Mouse (Mus musculus) neural tube, embryonic 15.5 days (tissue): ENCODE results near the gene Tnk1. TPM values are rescaled to one million over a fixed set of nuclear protein-coding genes. Genes with fewer than 3 reads are reported as not detected.
"Not testable (repeated sequence)": the region's sequence is repeated elsewhere in the genome, so short reads cannot be mapped to it uniquely, and the experiment has no call there.

Source experiments
- ATAC-seq: fragments of 200-750 bp; cut with Nextera tagmentation; 2 replicates; pipeline ENCODE4 v1.8.0; 2017; ENCODE audit warnings: mild to moderate bottlenecking, moderate TSS enrichment, moderate library complexity; ENCODE audit not compliant: low FRiP score
- H3K27ac ChIP-seq: fragments of 300-500 bp; sonication (generic); replicated peaks from 2 replicates; pipeline ENCODE4 v1.5.1; 2015; ENCODE audit warnings: mild to moderate bottlenecking, inconsistent platforms
- H3K27me3 ChIP-seq: fragments of 300-500 bp; sonication (generic); replicated peaks from 2 replicates; pipeline ENCODE4 v1.6.1; 2015; ENCODE audit warnings: inconsistent platforms
- H3K36me3 ChIP-seq: fragments of 300-500 bp; sonication (generic); 2 replicates; pipeline ENCODE4 v1.6.1; 2015; ENCODE audit warnings: inconsistent platforms
- H3K4me1 ChIP-seq: fragments of 300-500 bp; sonication (generic); 2 replicates; pipeline ENCODE4 v1.6.1; 2015; ENCODE audit warnings: inconsistent platforms
- H3K4me2 ChIP-seq: fragments of 300-500 bp; sonication (generic); 2 replicates; pipeline ENCODE4 v1.6.1; 2015; ENCODE audit warnings: inconsistent platforms, mild to moderate bottlenecking, moderate library complexity
- H3K4me3 ChIP-seq: fragments of 300-500 bp; sonication (generic); replicated peaks from 2 replicates; pipeline ENCODE4 v1.5.1; 2015; ENCODE audit warnings: mild to moderate bottlenecking, inconsistent platforms
- H3K9ac ChIP-seq: fragments of 300-500 bp; sonication (generic); replicated peaks from 2 replicates; pipeline ENCODE4 v1.6.1; 2015; ENCODE audit warnings: mild to moderate bottlenecking, inconsistent platforms
- H3K9me3 ChIP-seq: fragments of 300-500 bp; sonication (generic); replicated peaks from 2 replicates; pipeline ENCODE4 v1.6.1; 2016; ENCODE audit warnings: inconsistent platforms
- WGBS: fragments of 180-500 bp; shearing (Covaris S2); methylation state at CpG from one replicate; pipeline ENCODE4 v1.1.7; 2015; ENCODE audit warnings: mixed read lengths; 5-methylcytosine and 5-hydroxymethylcytosine counted together
- polyA plus RNA-seq: library from polyadenylated mRNA; unstranded; fragments of >200 nt; fragmentation: Nextera tagmentation; extraction: Ambion mirVana; gene quantifications from 2 replicates; pipeline ENCODE4 v1.2.1, GENCODE M21; 2015

Gene Tnk1
- polyA plus RNA-seq, 1 experiment from 2014 or later = 0.19 TPM

GRCm38 (mm10) chr11:69878399-69878798 is 19.9 kb upstream of the Tnk1 start:
- Histone ChIP-seq H3K27me3 (peaks cover 8% of the 10 kb centered on the region; the same call in 1 of the 2 replicates), H3K27ac (no peak overlapping the region), H3K4me2 (no peak overlapping the region), H3K9ac (no peak overlapping the region), H3K36me3 (no peaks in the 10 kb centered on the region), H3K9me3 (no peaks in the 10 kb centered on the region), H3K4me1 (peaks cover 39% of the 10 kb centered on the region), H3K4me3 (no peak overlapping the region)
- no peak for ATAC-seq
- 82% methylated on average over 3 of the region's 3 CpGs for WGBS

DNA sequence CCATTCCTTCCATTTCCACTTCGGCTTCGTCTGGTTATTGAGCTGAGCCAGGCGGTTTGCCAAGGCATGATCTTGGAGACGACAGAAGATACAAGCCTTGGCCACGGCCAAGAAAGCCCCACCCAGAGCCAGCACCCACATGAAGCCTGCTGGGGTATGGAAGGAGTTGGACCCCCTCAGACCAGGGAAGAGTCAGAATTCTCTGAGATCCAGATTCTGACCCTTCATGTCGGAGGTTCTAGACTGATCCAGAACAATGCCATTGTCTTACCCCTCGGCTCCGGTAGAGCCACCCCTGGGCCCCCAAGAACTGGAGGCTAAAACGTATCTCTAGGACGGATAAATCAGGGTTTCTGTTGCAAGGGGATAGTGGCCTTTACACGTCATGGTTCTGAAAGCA is 19.3 kb upstream of the Tnk1 start, which contains the start of gene Tmem95:
Tmem95 (minus strand) TSS at position 141 of the 400 bp plus-strand sequence.
- H3K36me3 ChIP-seq = no peaks in the 10 kb centered on the region
- no peak for ATAC-seq
- peak within 1 kb of the TSS; percentile 14; the same call in 1 of the 2 replicates for H3K4me3 ChIP-seq
- H3K9ac ChIP-seq = no peak within 1 kb of the TSS
- peaks cover 8% of the 10 kb centered on the region; the same call in 1 of the 2 replicates for H3K27me3 ChIP-seq
- H3K4me1 ChIP-seq = peaks cover 39% of the 10 kb centered on the region
- no peaks in the 10 kb centered on the region for H3K9me3 ChIP-seq
- WGBS = 89% methylated on average over 11 of the region's 11 CpGs
- H3K4me2 ChIP-seq = peak within 1 kb of the TSS; percentile 41
- H3K27ac ChIP-seq = no peak within 1 kb of the TSS

DNA sequence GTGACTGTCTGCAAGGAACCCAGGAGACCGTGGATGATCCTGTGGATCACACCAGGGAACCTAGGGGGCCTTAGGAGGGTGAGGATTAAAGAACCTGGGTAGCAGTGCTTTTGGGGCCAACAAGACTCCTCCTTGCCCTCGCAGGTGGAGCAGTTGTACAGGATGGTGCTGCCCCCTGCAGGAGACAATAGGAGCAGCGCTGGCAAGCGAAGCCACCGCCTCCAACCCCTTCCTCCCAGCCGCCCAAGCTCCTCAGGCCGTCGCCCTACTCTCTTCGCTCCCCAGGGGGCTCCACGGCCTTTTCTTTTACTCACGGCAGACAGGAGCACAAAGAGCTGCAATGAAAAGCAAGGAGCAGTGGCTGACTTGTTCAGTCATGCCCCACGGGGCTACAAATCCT is 18.3 kb upstream of the Tnk1 start:
- H3K9ac ChIP-seq = no peak overlapping the region
- H3K27ac ChIP-seq = no peak overlapping the region
- H3K4me1 ChIP-seq = peaks cover 38% of the 10 kb centered on the region
- peak; percentile 37; the same call in 1 of the 2 replicates for ATAC-seq
- no peaks in the 10 kb centered on the region for H3K9me3 ChIP-seq
- H3K4me2 ChIP-seq = peak overlapping the region; percentile 41
- peaks cover 8% of the 10 kb centered on the region; the same call in 1 of the 2 replicates for H3K27me3 ChIP-seq
- 3% methylated on average over 12 of the region's 12 CpGs for WGBS
- H3K36me3 ChIP-seq = no peaks in the 10 kb centered on the region
- peak overlapping the region; percentile 14; the same call in 1 of the 2 replicates for H3K4me3 ChIP-seq

GRCm38 (mm10) chr11:69876186-69876585 is 17.7 kb upstream of the Tnk1 start:
- no peak for ATAC-seq
- no peak overlapping the region for H3K27ac ChIP-seq
- no peaks in the 10 kb centered on the region for H3K9me3 ChIP-seq
- 72% methylated on average over 7 of the region's 7 CpGs for WGBS
- no peak overlapping the region for H3K4me3 ChIP-seq
- peaks cover 8% of the 10 kb centered on the region; the same call in 1 of the 2 replicates for H3K27me3 ChIP-seq
- no peak overlapping the region for H3K9ac ChIP-seq
- H3K4me1 ChIP-seq = peaks cover 32% of the 10 kb centered on the region
- no peaks in the 10 kb centered on the region for H3K36me3 ChIP-seq
- H3K4me2 ChIP-seq = no peak overlapping the region

GRCm38 (mm10) chr11:69872451-69872850 is 13.9 kb upstream of the Tnk1 start:
- H3K27ac ChIP-seq = no peak overlapping the region
- H3K27me3 ChIP-seq = no peaks in the 10 kb centered on the region
- WGBS = 79% methylated on average over 4 of the region's 4 CpGs
- H3K9ac ChIP-seq = no peak overlapping the region
- H3K9me3 ChIP-seq = no peaks in the 10 kb centered on the region
- no peak for ATAC-seq
- no peaks in the 10 kb centered on the region for H3K36me3 ChIP-seq
- peaks cover 5% of the 10 kb centered on the region for H3K4me1 ChIP-seq
- H3K4me3 ChIP-seq = no peak overlapping the region
- H3K4me2 ChIP-seq = no peak overlapping the region

DNA sequence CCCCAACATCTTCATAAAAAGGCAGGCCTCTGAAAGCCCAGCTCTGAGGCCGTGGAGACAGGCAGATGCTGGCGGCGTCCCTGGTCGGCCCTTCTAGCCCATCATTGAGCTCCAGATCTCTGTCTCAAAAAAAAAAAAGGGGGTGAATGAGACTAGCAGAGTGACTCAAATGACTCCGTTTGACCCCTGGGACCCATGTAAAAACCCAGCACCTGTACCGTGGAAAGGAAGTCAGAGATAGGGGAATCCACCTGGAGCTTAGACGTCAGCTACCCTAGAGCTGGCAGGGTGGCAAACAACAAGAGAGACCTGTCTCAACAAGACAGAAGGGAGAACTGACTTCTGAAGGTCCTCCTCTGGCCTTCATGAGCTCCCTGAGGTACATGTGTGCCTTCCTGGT is 13.3 kb upstream of the Tnk1 start:
- no peak overlapping the region for H3K4me2 ChIP-seq
- no peak for ATAC-seq
- H3K27me3 ChIP-seq = no peaks in the 10 kb centered on the region; the same call in 1 of the 2 replicates
- WGBS = 92% methylated on average over 7 of the region's 7 CpGs
- no peak overlapping the region for H3K4me3 ChIP-seq
- peaks cover 2% of the 10 kb centered on the region for H3K4me1 ChIP-seq
- H3K27ac ChIP-seq = no peak overlapping the region
- no peaks in the 10 kb centered on the region for H3K9me3 ChIP-seq
- H3K9ac ChIP-seq = no peak overlapping the region
- H3K36me3 ChIP-seq = no peaks in the 10 kb centered on the region

DNA sequence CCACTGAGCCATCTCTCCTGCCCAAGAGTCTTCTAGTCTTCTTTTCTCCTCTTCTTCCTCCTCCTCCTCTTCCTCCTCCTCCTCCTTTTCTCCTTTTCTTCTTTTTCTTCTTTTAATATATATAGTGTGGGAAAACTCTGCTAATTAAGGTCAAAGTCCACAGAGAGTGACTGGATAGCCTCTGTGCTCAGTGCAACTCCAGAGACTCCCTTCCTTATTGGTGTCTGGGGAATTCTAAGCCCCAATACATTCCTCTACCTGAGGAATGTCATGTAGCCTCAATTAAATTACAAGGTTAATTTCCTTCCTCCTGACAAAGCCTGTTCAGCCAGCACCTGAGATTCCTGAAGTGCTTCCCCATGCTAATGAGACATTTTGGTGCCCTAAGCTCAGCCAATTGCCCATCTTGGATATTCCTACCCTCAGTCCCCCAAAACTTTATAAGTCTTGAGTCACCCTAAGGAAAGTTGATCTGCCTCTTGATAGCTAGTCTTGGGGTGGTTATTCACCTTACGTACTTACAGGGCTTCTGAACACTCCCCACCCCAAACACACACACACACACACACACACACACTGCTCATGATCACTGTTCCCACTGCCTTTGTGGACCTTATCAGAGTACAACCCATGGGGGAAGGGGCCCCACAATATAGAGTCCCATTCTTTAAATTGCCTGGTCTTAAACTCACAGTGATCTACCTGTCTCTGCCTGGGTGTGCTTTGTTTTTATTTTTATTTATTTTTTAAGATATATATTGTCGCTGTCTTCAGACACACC is 11.9 kb upstream of the Tnk1 start:
- Histone ChIP-seq H3K9ac (no peak overlapping the region), H3K4me3 (no peak overlapping the region), H3K27me3 (no peaks in the 10 kb centered on the region; the same call in 1 of the 2 replicates), H3K36me3 (no peaks in the 10 kb centered on the region), H3K4me2 (no peak overlapping the region), H3K27ac (no peak overlapping the region), H3K4me1 (no peaks in the 10 kb centered on the region), H3K9me3 (no peaks in the 10 kb centered on the region)
- WGBS = 91% methylated on average over 2 of the region's 2 CpGs
- no peak for ATAC-seq

GRCm38 (mm10) chr11:69867335-69867734 is 8.8 kb upstream of the Tnk1 start:
- no peak overlapping the region for H3K4me2 ChIP-seq
- no peaks in the 10 kb centered on the region for H3K36me3 ChIP-seq
- WGBS = 73% methylated on average over 9 of the region's 9 CpGs
- ATAC-seq = no peak
- no peaks in the 10 kb centered on the region for H3K9me3 ChIP-seq
- H3K9ac ChIP-seq = no peak overlapping the region
- no peak overlapping the region for H3K4me3 ChIP-seq
- H3K27me3 ChIP-seq = no peaks in the 10 kb centered on the region; the same call in 1 of the 2 replicates
- no peaks in the 10 kb centered on the region for H3K4me1 ChIP-seq
- no peak overlapping the region for H3K27ac ChIP-seq

GRCm38 (mm10) chr11:69865561-69865960 is 7.0 kb upstream of the Tnk1 start:
- ATAC-seq = no peak
- no peak overlapping the region for H3K4me3 ChIP-seq

DNA sequence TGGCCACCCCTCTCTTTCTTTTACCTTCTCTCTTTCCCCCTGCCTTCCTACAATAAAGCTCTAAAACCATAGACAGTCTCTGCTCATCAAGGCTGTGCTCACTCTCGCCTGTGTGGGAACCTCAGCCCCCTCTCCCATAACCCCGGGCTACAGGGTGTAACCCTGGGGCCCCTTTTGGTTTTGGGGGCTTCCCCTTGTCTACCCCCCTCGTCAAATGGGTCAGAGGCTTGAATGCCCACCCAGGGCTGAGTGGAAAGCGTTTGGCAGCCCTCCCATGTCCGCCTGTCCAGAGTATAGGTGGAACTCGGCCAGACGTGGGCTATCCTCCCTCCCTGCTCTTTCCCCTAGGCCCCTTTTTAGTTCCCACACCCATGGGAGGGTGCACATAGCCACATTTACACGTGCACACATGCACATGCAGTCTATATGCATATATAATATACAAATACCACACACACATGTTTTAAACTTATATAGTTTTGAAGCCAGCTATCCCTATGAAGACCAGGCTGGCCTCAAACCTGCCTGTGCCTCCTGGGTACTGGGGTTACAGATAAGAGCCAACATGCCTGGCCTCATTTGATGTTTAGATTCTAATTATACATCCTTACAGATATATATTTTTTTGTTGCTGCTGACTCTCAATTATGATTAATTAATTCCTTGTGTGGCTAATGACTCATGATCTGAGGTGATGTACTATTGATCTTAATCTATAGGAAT is 5.8 kb upstream of the Tnk1 start:
- Histone ChIP-seq H3K36me3 (no peaks in the 10 kb centered on the region), H3K27ac (no peak overlapping the region), H3K4me2 (no peak overlapping the region), H3K9ac (no peak overlapping the region), H3K9me3 (no peaks in the 10 kb centered on the region), H3K4me1 (no peaks in the 10 kb centered on the region), H3K27me3 (peaks cover 1% of the 10 kb centered on the region), H3K4me3 (no peak overlapping the region)
- 48% methylated on average over 8 of the region's 8 CpGs for WGBS
- no peak for ATAC-seq

More at GRCm38 (mm10) chr11:69865561-69865960, 7.0 kb upstream of the Tnk1 start:
- Histone ChIP-seq H3K27ac (no peak overlapping the region), H3K4me1 (no peaks in the 10 kb centered on the region), H3K4me2 (no peak overlapping the region), H3K36me3 (no peaks in the 10 kb centered on the region), H3K9ac (no peak overlapping the region), H3K9me3 (no peaks in the 10 kb centered on the region), H3K27me3 (no peaks in the 10 kb centered on the region; the same call in 1 of the 2 replicates)
- 72% methylated on average over 9 of the region's 9 CpGs for WGBS

DNA sequence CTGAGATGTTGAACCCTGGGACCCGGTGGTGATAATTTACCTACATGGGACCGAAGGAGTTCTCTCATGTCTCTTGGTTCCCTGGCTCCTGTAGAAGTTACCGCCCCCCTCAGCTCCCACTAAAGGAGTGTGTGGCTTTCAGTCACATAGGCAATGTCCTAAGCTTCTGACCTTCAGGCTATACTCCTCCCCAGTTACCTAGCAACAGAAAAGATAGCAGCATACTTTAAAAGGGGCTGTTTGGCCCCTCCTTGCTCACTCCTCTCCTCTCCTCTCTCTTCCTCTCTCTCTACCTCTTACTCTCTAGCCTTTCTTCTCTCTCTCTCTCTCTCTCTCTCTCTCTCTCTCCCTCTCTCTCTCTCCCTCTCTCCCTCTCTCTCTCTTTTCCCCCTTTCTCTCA is 5.2 kb upstream of the Tnk1 start:
- H3K9me3 ChIP-seq, H3K27ac ChIP-seq, H3K27me3 ChIP-seq, H3K36me3 ChIP-seq, H3K9ac ChIP-seq, H3K4me2 ChIP-seq, H3K4me1 ChIP-seq, H3K4me3 ChIP-seq, ATAC-seq: not testable (repeated sequence)
- 84% methylated on average over 3 of the region's 3 CpGs for WGBS

DNA sequence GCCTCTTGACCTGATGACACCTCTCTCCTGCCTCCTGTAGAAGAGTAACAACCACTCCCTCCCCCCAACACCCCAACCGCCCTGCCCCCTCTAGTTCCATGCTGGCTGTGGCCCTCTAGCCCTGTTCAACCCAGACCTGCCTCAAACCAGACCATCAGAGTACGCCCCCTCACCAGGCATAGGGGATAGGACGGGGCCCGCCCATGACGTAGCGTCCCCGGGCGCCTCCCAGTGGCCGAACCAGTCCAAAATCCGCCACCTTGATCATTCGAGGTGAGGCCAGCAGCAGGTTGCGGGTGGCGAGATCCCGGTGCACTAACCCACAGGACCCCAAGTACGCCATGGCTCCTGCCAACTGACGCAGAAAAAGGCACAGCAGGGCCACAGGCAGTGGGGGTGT is 3.2 kb downstream of the Tnk1 start:
- ATAC-seq = no peak
- 30% methylated on average over 16 of the region's 16 CpGs for WGBS
- no peak overlapping the region for H3K4me3 ChIP-seq
- H3K4me2 ChIP-seq = no peak overlapping the region
- no peak overlapping the region for H3K9ac ChIP-seq
- H3K4me1 ChIP-seq = peaks cover 8% of the 10 kb centered on the region
- H3K27ac ChIP-seq = no peak overlapping the region
- no peaks in the 10 kb centered on the region for H3K9me3 ChIP-seq
- peaks cover 18% of the 10 kb centered on the region for H3K36me3 ChIP-seq
- peaks cover 20% of the 10 kb centered on the region for H3K27me3 ChIP-seq
